Mouse (Mus musculus): ENCODE measurements at regions not wholly inside any gene's neighbourhood (a gene's known extent, or its start where the extent isn't known, plus 50 kb on each side); places are given as distances from the start of the nearest gene placed in this dataset.

- DNase-seq (ENCODE audit: low spot score in 2 of 2): no peak
Measured at GRCm38 (mm10) chr3:120123155-120123554, 338.9 kb upstream of the Ptbp2 start.

GRCm38 (mm10) chr3:120083171-120083932 is 299.1 kb upstream of the Ptbp2 start:
- DNase-seq (ENCODE audit: low spot score in 2 of 2): no peak

- DNase-seq (ENCODE audit: low spot score in 2 of 2): no peak
Measured at GRCm38 (mm10) chr3:120073528-120073927, 289.3 kb upstream of the Ptbp2 start.

- DNase-seq (ENCODE audit: low spot score in 2 of 2): no peak
Measured at GRCm38 (mm10) chr3:120065714-120066113, 281.4 kb upstream of the Ptbp2 start.

GRCm38 (mm10) chr3:120064854-120065480 is 280.7 kb upstream of the Ptbp2 start:
- DNase-seq (ENCODE audit: low spot score in 2 of 2): no peak

GRCm38 (mm10) chr3:120062264-120062663 is 278.0 kb upstream of the Ptbp2 start:
- DNase-seq (ENCODE audit: low spot score in 2 of 2): no peak

- DNase-seq (ENCODE audit: low spot score in 2 of 2): no peak
Measured at GRCm38 (mm10) chr3:120059959-120060358, 275.7 kb upstream of the Ptbp2 start.

GRCm38 (mm10) chr3:120055216-120056154 is 271.2 kb upstream of the Ptbp2 start:
- DNase-seq (ENCODE audit: low spot score in 2 of 2): no peak

- no peak for DNase-seq (ENCODE audit: low spot score in 2 of 2)
Measured at GRCm38 (mm10) chr3:120047238-120047637, 263.0 kb upstream of the Ptbp2 start.

GRCm38 (mm10) chr3:120037526-120037925 is 253.3 kb upstream of the Ptbp2 start:
- no peak for DNase-seq (ENCODE audit: low spot score in 2 of 2)

- no peak for DNase-seq (ENCODE audit: low spot score in 2 of 2)
Measured at GRCm38 (mm10) chr3:120019826-120020683, 235.8 kb upstream of the Ptbp2 start.

GRCm38 (mm10) chr3:120015376-120015775 is 231.1 kb upstream of the Ptbp2 start:
- no peak for DNase-seq (ENCODE audit: low spot score in 2 of 2)

- no peak for DNase-seq (ENCODE audit: low spot score in 2 of 2)
Measured at GRCm38 (mm10) chr3:120011861-120012260, 227.6 kb upstream of the Ptbp2 start.

- DNase-seq (ENCODE audit: low spot score in 2 of 2): no peak
Measured at GRCm38 (mm10) chr3:120008110-120008509, 223.8 kb upstream of the Ptbp2 start.

GRCm38 (mm10) chr3:120004588-120004987 is 220.3 kb upstream of the Ptbp2 start:
- no peak for DNase-seq (ENCODE audit: low spot score in 2 of 2)

- no peak for DNase-seq (ENCODE audit: low spot score in 2 of 2)
Measured at GRCm38 (mm10) chr3:120000281-120000680, 216.0 kb upstream of the Ptbp2 start.

GRCm38 (mm10) chr3:119996258-119996988 is 212.2 kb upstream of the Ptbp2 start:
- no peak for DNase-seq (ENCODE audit: low spot score in 2 of 2)

GRCm38 (mm10) chr3:119995781-119996180 is 211.5 kb upstream of the Ptbp2 start:
- peak; percentile 10 to 22 for DNase-seq (ENCODE audit: low spot score in 2 of 2)

GRCm38 (mm10) chr3:119987245-119987852 is 203.1 kb upstream of the Ptbp2 start:
- no peak for DNase-seq (ENCODE audit: low spot score in 2 of 2)

GRCm38 (mm10) chr3:119977349-119977748 is 193.1 kb upstream of the Ptbp2 start:
- DNase-seq (ENCODE audit: low spot score in 2 of 2): no peak

Data from frontal cortex, postnatal 10 days (tissue).